Mouse (Mus musculus) lung, postnatal 0 days (tissue): Measurements from ENCODE around the gene B3galt6.

Experiments
- CTCF ChIP-seq: IDR thresholded peaks from 2 replicates; pipeline ENCODE4 v1.5.1; 2016; ENCODE audit warnings: antibody characterized with exemption, mild to moderate bottlenecking
- EP300 ChIP-seq: IDR thresholded peaks from 2 replicates; pipeline ENCODE4 v1.6.1; 2016; ENCODE audit warnings: antibody characterized with exemption, mild to moderate bottlenecking, control low read depth

DNA sequence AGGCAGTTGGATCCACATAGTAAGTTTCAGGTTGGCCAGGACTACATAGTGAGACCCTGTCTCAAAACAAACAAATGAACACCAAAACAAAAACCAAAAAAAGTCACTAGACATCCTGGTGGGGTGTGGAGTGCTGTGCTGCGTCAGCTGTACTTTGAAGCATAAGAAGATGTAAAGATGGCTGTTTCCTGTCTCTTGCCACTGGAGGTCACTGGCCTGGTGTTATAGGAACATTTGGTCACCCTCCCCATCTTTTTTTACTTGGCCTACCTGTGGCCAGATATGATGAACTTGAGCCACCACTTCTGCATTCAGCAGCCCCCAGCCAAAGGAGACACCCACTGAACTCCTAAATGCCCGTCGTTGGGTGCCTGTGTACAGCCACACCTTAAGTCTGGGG, 28.9 kb upstream of the B3galt6 start:
- TF ChIP-seq CTCF (no peak), EP300 (no peak)
